Mouse (Mus musculus) embryonic fibroblast, embryonic 13.5 days (primary cell): ENCODE results near the gene Tdrd7.

Experiments
- CTCF ChIP-seq: IDR thresholded peaks from 2 replicates; pipeline ENCODE4 v1.5.1; 2011; ENCODE audit warnings: mild to moderate bottlenecking, control low read depth, low read length, moderate library complexity, borderline replicate concordance; ENCODE audit not compliant: insufficient read depth
- POLR2A ChIP-seq: IDR thresholded peaks from 2 replicates; pipeline ENCODE4 v1.6.1; 2011; ENCODE audit warnings: low read depth, mild to moderate bottlenecking, control low read depth, low read length, moderate library complexity

DNA sequence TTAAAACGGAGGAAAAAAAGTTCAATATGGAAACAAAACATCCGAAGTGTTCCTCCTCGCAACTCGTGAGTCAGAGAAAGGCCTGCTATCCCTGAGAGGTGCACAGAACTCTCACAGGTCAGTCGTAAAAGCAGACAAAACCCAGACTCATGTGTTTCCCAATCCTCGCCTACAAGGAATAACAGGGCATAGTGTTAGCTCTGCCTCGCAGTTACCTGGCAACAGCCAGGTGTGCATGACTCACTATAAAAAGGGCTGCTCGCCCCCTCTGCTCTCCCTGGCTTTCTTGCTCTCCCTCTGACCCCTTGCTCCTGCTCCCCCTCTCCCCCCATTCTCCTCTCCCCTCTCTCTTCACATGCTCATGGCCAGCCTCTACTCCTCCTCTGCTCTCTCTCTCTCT is 17.4 kb upstream of the Tdrd7 start:
- no peak for TF ChIP-seq CTCF
- no peak for TF ChIP-seq POLR2A
